17 mouse cellular contexts compared by ENCODE assay signal in genomic region chr8:48596332-48596731, GRCm38 (mm10).
DNase-seq lines count a peak whose midpoint lies in the region; ATAC-seq and TF ChIP-seq lines count a peak whose summit lies in the region.
"Had no signal": no experiment of that assay in that cellular context is flagged by ENCODE, and none has a peak within 500 bp of the region (broad histone marks: within the 10 kb centered on the region; RNA-seq: fewer than 3 reads in every experiment).

No protein-coding gene starts in this region.

- 63% methylated on average over 14 of the region's 14 CpGs for WGBS in forebrain, postnatal 0 days
- WGBS in forebrain, embryonic 15.5 days = 63% methylated on average over 14 of the region's 14 CpGs
- WGBS in heart, embryonic 16.5 days = 55% methylated on average over 14 of the region's 14 CpGs

- no peaks in the 10 kb centered on the region for H3K36me3 ChIP-seq in forebrain, postnatal 0 days (ENCODE audit: insufficient read depth)
- no peaks in the 10 kb centered on the region for H3K36me3 ChIP-seq in forebrain, embryonic 15.5 days
- no peaks in the 10 kb centered on the region for H3K36me3 ChIP-seq in heart, embryonic 16.5 days (ENCODE audit: control insufficient read depth, insufficient read depth)
- H3K36me3 ChIP-seq: embryonic facial prominence, embryonic 10.5 days; heart, embryonic 10.5 days; hindbrain, embryonic 13.5 days had no signal

- 0 out of 2 replicates have a peak, but pooled peaks cover 6% of the 10 kb centered on the region for H3K4me1 ChIP-seq in forebrain, postnatal 0 days (ENCODE audit: insufficient read depth)
- H3K4me1 ChIP-seq in forebrain, embryonic 15.5 days = no peaks in the 10 kb centered on the region; the same call in 1 of the 2 replicates
- H3K4me1 ChIP-seq in heart, embryonic 16.5 days (ENCODE audit: control insufficient read depth, insufficient read depth, low read length) = peaks cover 12% of the 10 kb centered on the region

- no peak overlapping the region for H3K4me2 ChIP-seq in forebrain, postnatal 0 days (ENCODE audit: low read depth)
- H3K4me2 ChIP-seq in forebrain, embryonic 15.5 days (replicated peaks) = no peak overlapping the region
- H3K4me2 ChIP-seq in heart, embryonic 16.5 days (ENCODE audit: low read depth, low read length) = peak overlapping the region; percentile 41
- H3K4me2 ChIP-seq: hindbrain, embryonic 13.5 days had no signal

- no peak for TF ChIP-seq POLR2A in brain, embryonic 14.5 days (IDR thresholded peaks at IDR 0.05; ENCODE audit: borderline replicate concordance, extremely low read depth, insufficient read depth, insufficient read length, poor library complexity, severe bottlenecking)

- H3K4me3 ChIP-seq in forebrain, postnatal 0 days (ENCODE audit: low read depth, low read length) = no peak overlapping the region
- no peak overlapping the region for H3K4me3 ChIP-seq in forebrain, embryonic 15.5 days
- H3K4me3 ChIP-seq in heart, embryonic 16.5 days (ENCODE audit: low read length) = no peak overlapping the region
- H3K4me3 ChIP-seq: embryonic facial prominence, embryonic 10.5 days; heart, embryonic 10.5 days; hindbrain, embryonic 13.5 days had no signal

- no peak for TF ChIP-seq CTCF in forebrain, postnatal 0 days (IDR thresholded peaks at IDR 0.05; ENCODE audit: low read depth)
- no peak for TF ChIP-seq CTCF in brain, embryonic 14.5 days (IDR thresholded peaks at IDR 0.05; ENCODE audit: borderline replicate concordance, extremely low read depth, insufficient read depth, insufficient read length)

- H3K27ac ChIP-seq in forebrain, postnatal 0 days (ENCODE audit: low read depth, low read length) = no peak overlapping the region
- no peak overlapping the region for H3K27ac ChIP-seq in forebrain, embryonic 15.5 days (replicated peaks)
- no peak overlapping the region for H3K27ac ChIP-seq in heart, embryonic 16.5 days (ENCODE audit: low read length)
- H3K27ac ChIP-seq: embryonic facial prominence, embryonic 10.5 days; heart, embryonic 10.5 days; hindbrain, embryonic 13.5 days; hindbrain, postnatal 0 days had no signal

- H3K9me3 ChIP-seq in forebrain, postnatal 0 days (ENCODE audit: low read length) = no peaks in the 10 kb centered on the region
- no peaks in the 10 kb centered on the region for H3K9me3 ChIP-seq in forebrain, embryonic 15.5 days
- H3K9me3 ChIP-seq in heart, embryonic 16.5 days (replicated peaks; ENCODE audit: control insufficient read depth, low read length) = no peaks in the 10 kb centered on the region
- H3K9me3 ChIP-seq: embryonic facial prominence, embryonic 10.5 days; heart, embryonic 10.5 days; hindbrain, embryonic 13.5 days had no signal

- H3K9ac ChIP-seq in forebrain, postnatal 0 days = no peak overlapping the region
- no peak overlapping the region for H3K9ac ChIP-seq in forebrain, embryonic 15.5 days (replicated peaks)
- no peak overlapping the region for H3K9ac ChIP-seq in heart, embryonic 16.5 days (ENCODE audit: low read length)
- H3K9ac ChIP-seq: hindbrain, embryonic 13.5 days had no signal

- no peaks in the 10 kb centered on the region for H3K27me3 ChIP-seq in forebrain, postnatal 0 days (ENCODE audit: insufficient read depth, low read length)
- no peaks in the 10 kb centered on the region for H3K27me3 ChIP-seq in forebrain, embryonic 15.5 days
- H3K27me3 ChIP-seq in heart, embryonic 16.5 days (ENCODE audit: control insufficient read depth, insufficient read depth, low read length) = no peaks in the 10 kb centered on the region
- H3K27me3 ChIP-seq: hindbrain, embryonic 13.5 days had no signal

- ATAC-seq in forebrain, postnatal 0 days = peak; percentile 73
- ATAC-seq in forebrain, embryonic 15.5 days (replicated peaks) = no peak
- ATAC-seq in heart, embryonic 16.5 days (replicated peaks; ENCODE audit: extremely low read depth, insufficient read depth, low FRiP score) = no peak
- ATAC-seq: hindbrain, postnatal 0 days had no signal

- peak; percentile 48 for DNase-seq in forebrain, postnatal 0 days
- no peak for DNase-seq in heart, postnatal 4 days
- peak; percentile 57 for DNase-seq in brain, embryonic 14.5 days (ENCODE audit: low read depth)
- DNase-seq in retina, postnatal 1 day = peak; percentile 46
- DNase-seq in kidney, postnatal 25 days = no peak
- DNase-seq: adrenal gland, postnatal 14 days; cerebellum, adult 2 months; cerebellum, postnatal 10 days; gastrocnemius, postnatal 36 days; heart, adult 11 months; kidney, adult 18-20 months had no signal

Comparison
In these comparisons a context has a peak if more than half of its experiments do, and no peak if none do; other contexts are left out.
1. DNase-seq: peak in forebrain, postnatal 0 days (single experiment), brain, embryonic 14.5 days (single experiment) and retina, postnatal 1 day (single experiment); none in heart, postnatal 4 days (single experiment) and kidney, postnatal 25 days (0 of 2).